Mouse (Mus musculus): ENCODE measurements around the gene Mtg1.

Gene Mtg1

DNA sequence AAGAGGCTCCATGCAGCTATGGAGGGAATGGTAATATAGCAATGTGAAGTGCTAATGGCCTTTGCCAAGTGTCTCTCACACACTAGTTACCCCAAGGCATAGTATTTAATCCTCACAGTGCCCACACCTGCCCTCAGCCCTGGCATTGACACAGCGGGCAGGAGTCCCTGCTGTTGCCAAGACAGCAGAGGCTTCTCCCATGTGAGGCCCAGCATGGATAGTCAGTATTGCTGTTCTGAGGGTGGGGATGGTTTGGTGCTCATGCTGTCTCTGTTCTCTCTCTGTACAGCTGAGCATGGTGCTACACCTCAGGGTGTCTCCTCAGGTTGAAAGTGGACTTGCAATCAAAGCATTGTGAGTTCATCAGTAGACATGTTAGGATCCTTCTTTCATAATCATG is 53.1 kb downstream of the Mtg1 start:
- DNase-seq: no peak

DNA sequence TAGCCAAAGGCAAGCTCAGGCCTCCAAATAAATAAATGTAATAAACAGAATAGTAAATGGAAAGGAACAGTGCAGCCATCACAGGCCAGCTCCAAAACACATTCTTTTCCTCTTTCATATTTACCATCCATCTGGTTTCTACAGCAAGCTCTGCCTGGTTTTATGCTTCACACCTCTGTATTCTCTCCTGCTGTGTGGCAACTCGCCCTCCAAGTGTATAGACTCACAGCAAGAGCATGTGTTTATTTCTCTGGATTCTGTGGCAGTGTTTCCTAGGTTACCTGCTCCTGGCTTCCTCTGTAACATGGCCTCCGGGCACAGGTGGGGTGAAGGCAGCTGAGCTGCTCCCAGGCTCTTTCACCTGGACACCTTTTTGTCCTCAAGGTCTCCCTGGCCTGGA is 55.1 kb downstream of the Mtg1 start:
- DNase-seq: no peak

DNA sequence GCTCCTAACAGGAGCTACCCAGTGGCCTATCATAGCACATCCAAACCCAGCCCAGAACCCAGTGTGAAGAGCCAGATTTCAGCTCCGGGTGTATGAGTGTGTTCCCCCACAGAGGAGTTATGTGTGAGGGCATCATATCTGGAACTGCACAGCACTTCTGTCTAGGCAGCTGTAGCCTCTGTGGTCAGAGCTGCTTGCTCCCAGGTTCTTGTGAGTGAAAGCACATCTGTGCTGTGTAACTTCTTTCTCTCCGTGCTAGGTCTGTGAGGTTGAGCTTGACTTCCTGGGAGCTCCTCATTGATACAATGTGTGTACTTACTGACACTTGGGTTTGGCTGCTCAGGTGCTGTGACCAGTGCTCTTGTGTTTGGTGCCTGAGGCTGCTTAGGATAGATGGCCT is 55.5 kb downstream of the Mtg1 start:
- no peak for DNase-seq

DNA sequence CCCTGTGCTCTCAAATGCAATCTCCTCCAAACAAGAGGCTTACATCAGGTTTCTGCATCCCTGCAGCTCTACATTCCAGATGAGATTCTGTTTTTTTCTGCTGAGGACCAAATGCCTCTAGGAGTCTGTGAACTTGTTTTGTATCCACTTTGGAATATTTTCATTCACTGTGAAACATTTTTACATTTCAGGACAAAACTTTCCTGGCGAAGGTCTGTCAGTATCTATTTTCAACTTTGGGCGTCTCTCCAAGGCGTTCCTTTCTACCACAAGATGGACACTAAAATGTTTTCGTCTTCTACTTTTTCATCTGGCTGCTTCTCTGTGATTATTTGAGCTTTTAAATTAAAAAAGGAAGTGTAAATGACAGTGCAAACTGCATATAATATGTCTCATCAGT is 56.7 kb downstream of the Mtg1 start:
- DNase-seq: no peak

DNA sequence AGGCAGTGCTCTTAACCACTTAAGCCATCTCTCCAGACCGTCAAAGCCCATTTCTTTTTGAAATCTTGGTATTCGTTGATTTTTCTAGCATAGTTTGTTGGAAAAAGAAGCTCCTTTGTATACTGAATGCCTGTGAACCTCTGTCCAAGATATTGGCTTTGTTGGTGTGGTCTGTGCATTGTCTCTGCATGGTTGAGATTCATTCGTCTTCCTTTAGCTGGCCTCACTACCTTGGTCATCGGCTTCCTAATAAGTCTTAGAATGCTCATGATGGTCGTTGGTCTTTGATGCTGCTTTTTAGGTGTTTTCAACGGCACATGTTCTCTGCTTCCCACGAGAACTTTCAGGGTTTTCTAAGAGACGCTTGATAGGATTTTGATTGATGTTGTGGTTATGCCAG is 58.6 kb downstream of the Mtg1 start:
- no peak for DNase-seq

All from B cell, adult 2 months (primary cell).